Comparison of ENCODE assay signal across 14 mouse cellular contexts in genomic region chr12:91675937-91676336, GRCm38 (mm10).
DNase-seq lines count a peak whose midpoint lies in the region; ATAC-seq and TF ChIP-seq lines count a peak whose summit lies in the region.
"Had no signal": no experiment of that assay in that cellular context is flagged by ENCODE, and none has a peak within 500 bp of the region (broad histone marks: within the 10 kb centered on the region; RNA-seq: fewer than 3 reads in every experiment).

No protein-coding gene starts in this region.

- H3K27ac ChIP-seq in kidney, embryonic 16.5 days (ENCODE audit: low read length): no peak overlapping the region
- H3K27ac ChIP-seq in lung, postnatal 0 days (ENCODE audit: low read length): no peak overlapping the region
- H3K27ac ChIP-seq: limb, embryonic 12.5 days; midbrain, embryonic 12.5 days had no signal

- DNase-seq in cerebellum, postnatal 14 days: peak; percentile 39 to 57
- no peak for DNase-seq in cerebellum, postnatal 36 days
- DNase-seq in kidney, postnatal 14 days: peak; percentile 53
- DNase-seq in 416B (ENCODE audit: low read depth): peak; percentile 64
- DNase-seq in lung, postnatal 0 days (ENCODE audit: low spot score): no peak
- no peak for DNase-seq in left cerebral cortex, adult 18-20 months (ENCODE audit: low spot score in 2 of 2)
- DNase-seq: adrenal gland, postnatal 36 days; cerebellum, adult 9-11 months; gastrocnemius, postnatal 10 days; thymus, postnatal 25 days had no signal

- no peak overlapping the region for H3K4me2 ChIP-seq in kidney, embryonic 16.5 days (replicated peaks; ENCODE audit: low read depth, low read length)
- H3K4me2 ChIP-seq in lung, postnatal 0 days (replicated peaks; ENCODE audit: low read depth, low read length): no peak overlapping the region
- H3K4me2 ChIP-seq: limb, embryonic 12.5 days; midbrain, embryonic 12.5 days had no signal

- no peak for TF ChIP-seq CTCF in lung, postnatal 0 days (IDR thresholded peaks at IDR 0.05)

- no peaks in the 10 kb centered on the region for H3K27me3 ChIP-seq in kidney, embryonic 16.5 days (ENCODE audit: insufficient read depth, low read length)
- H3K27me3 ChIP-seq in lung, postnatal 0 days (replicated peaks; ENCODE audit: insufficient read depth, low read length): no peaks in the 10 kb centered on the region
- H3K27me3 ChIP-seq: limb, embryonic 12.5 days; midbrain, embryonic 12.5 days had no signal

- no peaks in the 10 kb centered on the region for H3K9me3 ChIP-seq in kidney, embryonic 16.5 days (ENCODE audit: low read length)
- H3K9me3 ChIP-seq in lung, postnatal 0 days (ENCODE audit: low read length): no peaks in the 10 kb centered on the region
- H3K9me3 ChIP-seq: limb, embryonic 12.5 days; midbrain, embryonic 12.5 days had no signal

- no peak overlapping the region for H3K9ac ChIP-seq in kidney, embryonic 16.5 days (replicated peaks; ENCODE audit: low read length)
- no peak overlapping the region for H3K9ac ChIP-seq in lung, postnatal 0 days (replicated peaks; ENCODE audit: low read depth)
- H3K9ac ChIP-seq: limb, embryonic 12.5 days; midbrain, embryonic 12.5 days had no signal

- 59% methylated on average over 9 of the region's 9 CpGs for WGBS in kidney, embryonic 16.5 days
- WGBS in lung, postnatal 0 days: 39% methylated on average over 9 of the region's 9 CpGs

- no peak overlapping the region for H3K4me3 ChIP-seq in kidney, embryonic 16.5 days (ENCODE audit: low read length)
- H3K4me3 ChIP-seq in lung, postnatal 0 days (ENCODE audit: low read depth, low read length): no peak overlapping the region
- H3K4me3 ChIP-seq: limb, embryonic 12.5 days; midbrain, embryonic 12.5 days had no signal

- TF ChIP-seq EP300 in lung, postnatal 0 days (IDR thresholded peaks at IDR 0.05): no peak

- no peak for ATAC-seq in kidney, embryonic 16.5 days (ENCODE audit: low FRiP score, low TSS enrichment)
- peak; percentile 67 for ATAC-seq in lung, postnatal 0 days
- no peak for ATAC-seq in megakaryocyte, adult 5-6 weeks (ENCODE audit: poor library complexity, severe bottlenecking)

- no peaks in the 10 kb centered on the region for H3K36me3 ChIP-seq in kidney, embryonic 16.5 days (ENCODE audit: insufficient read depth, low read length)
- no peaks in the 10 kb centered on the region for H3K36me3 ChIP-seq in lung, postnatal 0 days (ENCODE audit: insufficient read depth, low read length)
- H3K36me3 ChIP-seq: limb, embryonic 12.5 days; midbrain, embryonic 12.5 days had no signal

- peaks cover 13% of the 10 kb centered on the region; the same call in 1 of the 2 replicates for H3K4me1 ChIP-seq in kidney, embryonic 16.5 days (ENCODE audit: insufficient read depth, low read length)
- peaks cover 6% of the 10 kb centered on the region for H3K4me1 ChIP-seq in lung, postnatal 0 days (ENCODE audit: insufficient read depth, low read depth, low read length)

Comparison
In these comparisons a context has a peak if more than half of its experiments do, and no peak if none do; other contexts are left out.
1. DNase-seq: peak in cerebellum, postnatal 14 days (2 of 2), kidney, postnatal 14 days (single experiment) and 416B (single experiment); none in cerebellum, postnatal 36 days (0 of 2), lung, postnatal 0 days (single experiment) and left cerebral cortex, adult 18-20 months (0 of 2).